ENCODE assay signal across 17 mouse cellular contexts in genomic region chrX:163850915-163851599, GRCm38 (mm10).
"Had no signal": no experiment of that assay in that cellular context is flagged by ENCODE, and none has a peak within 500 bp of the region (broad histone marks: within the 10 kb centered on the region; RNA-seq: fewer than 3 reads in every experiment).

No protein-coding gene starts in this region.

- DNase-seq: kidney, adult 8-10 months; kidney, postnatal 10 days; kidney, postnatal 36 days; left cerebral cortex, postnatal 4 days; lung, adult 2 months; retina, postnatal 1 day; right cerebral cortex, postnatal 25 days; spleen, adult 18-20 months; thymus, postnatal 25 days had no signal

- H3K27me3 ChIP-seq: stomach, embryonic 15.5 days had no signal

- H3K4me1 ChIP-seq: kidney, embryonic 15.5 days; limb, embryonic 12.5 days; limb, embryonic 15.5 days; liver, embryonic 15.5 days; midbrain, embryonic 13.5 days; stomach, embryonic 15.5 days had no signal

- H3K9me3 ChIP-seq: kidney, embryonic 15.5 days; limb, embryonic 12.5 days; limb, embryonic 15.5 days; liver, embryonic 15.5 days; midbrain, embryonic 13.5 days; stomach, embryonic 15.5 days had no signal

- ATAC-seq: intestine, postnatal 0 days; midbrain, embryonic 13.5 days; midbrain, embryonic 16.5 days had no signal

- H3K4me3 ChIP-seq: kidney, embryonic 15.5 days; limb, embryonic 12.5 days; limb, embryonic 15.5 days; liver, embryonic 15.5 days; midbrain, embryonic 13.5 days; stomach, embryonic 15.5 days had no signal

- H3K36me3 ChIP-seq: kidney, embryonic 15.5 days; limb, embryonic 12.5 days; limb, embryonic 15.5 days; liver, embryonic 15.5 days; midbrain, embryonic 13.5 days; stomach, embryonic 15.5 days had no signal

- H3K27ac ChIP-seq: kidney, embryonic 15.5 days; limb, embryonic 12.5 days; limb, embryonic 15.5 days; liver, embryonic 15.5 days; midbrain, embryonic 13.5 days; stomach, embryonic 15.5 days had no signal
